Mouse (Mus musculus) lung, postnatal 14 days (tissue): ENCODE data around the gene Fus.

Experiments used
- DNase-seq: peaks from one replicate; pipeline ENCODE4 v3.0.0; 2021

Gene Fus

GRCm38 (mm10) chr7:127946470-127947023, 20.7 kb upstream of the Fus start, which contains the start of gene Prss36:
TSS of gene Prss36 (minus strand) at chr7:127946725.
- no peak for DNase-seq

GRCm38 (mm10) chr7:127952864-127953581, 14.2 kb upstream of the Fus start:
- DNase-seq: no peak

- DNase-seq: no peak
Measured at GRCm38 (mm10) chr7:127959364-127959763, 7.9 kb upstream of the Fus start.

GRCm38 (mm10) chr7:127966371-127966918, 812 bp upstream of the Fus start:
- DNase-seq: peak; percentile 6

DNA sequence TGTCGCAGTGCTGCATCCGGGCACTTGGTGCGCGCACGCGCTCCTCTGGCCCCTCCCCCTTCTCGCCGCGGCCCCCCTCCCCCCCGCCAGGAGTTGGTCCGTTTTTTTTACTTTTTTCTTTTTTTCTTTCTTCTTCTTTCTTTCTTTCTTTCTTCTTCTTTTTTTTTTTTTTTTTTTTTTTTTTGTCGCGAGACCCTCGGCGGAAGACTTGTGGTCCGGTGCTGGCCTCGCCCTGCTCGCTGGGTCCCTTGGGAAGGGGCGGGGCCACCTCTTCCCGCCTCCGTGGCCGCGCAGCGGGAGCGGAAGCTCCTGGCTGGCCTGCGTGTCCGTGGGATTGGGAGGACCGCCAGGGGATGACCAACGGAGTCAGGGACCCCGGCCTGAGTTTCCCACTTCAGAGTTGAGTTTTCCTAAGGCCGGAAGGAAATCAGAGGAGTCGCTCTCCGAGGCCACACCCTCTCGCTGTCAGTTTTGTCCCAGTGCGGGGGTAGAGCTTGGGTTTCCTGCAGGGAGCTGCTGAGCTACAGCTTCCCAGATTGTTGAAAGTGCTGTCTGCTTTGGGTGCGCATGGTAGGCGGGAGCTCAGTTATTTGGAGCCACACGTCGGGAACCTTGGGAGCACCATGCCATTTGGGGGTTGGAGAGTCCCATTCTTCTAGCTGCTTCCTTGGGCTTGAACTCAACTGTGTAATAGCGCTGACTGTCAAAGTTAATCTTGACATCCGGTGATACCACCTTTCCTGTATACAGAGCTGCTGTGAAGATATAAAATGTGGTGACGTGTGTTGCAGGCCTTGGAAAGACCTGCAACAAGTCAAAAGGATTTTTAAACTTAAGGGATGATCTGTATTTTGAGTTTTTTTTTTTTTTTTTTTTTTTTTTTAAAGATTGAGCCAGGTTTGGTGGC, 918 bp downstream of the Fus start:
- peak; percentile 79 for DNase-seq

- DNase-seq: no peak
Measured at GRCm38 (mm10) chr7:127974413-127974930, 7.2 kb downstream of the Fus start.

- no peak for DNase-seq
Measured at GRCm38 (mm10) chr7:127978856-127979255, 11.6 kb downstream of the Fus start.

DNA sequence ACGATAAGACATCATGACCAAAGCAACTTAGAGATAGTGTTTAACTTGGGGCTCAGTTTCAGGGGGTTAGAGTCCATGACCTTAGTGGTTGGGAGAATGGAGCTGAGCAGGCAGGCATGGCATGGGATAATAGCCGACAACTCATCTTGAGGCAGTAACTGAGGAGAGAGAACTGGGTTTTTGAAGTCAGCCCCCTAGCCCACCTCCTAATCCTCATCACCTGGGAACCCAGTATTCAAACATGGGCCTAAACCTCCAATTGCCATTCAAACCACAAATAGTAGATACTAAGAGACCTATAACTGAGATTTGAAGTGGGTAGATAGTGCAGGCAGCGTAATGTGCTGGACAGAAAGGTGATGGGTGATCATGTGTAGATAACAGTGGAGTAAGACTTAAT, 13.3 kb downstream of the Fus start:
- no peak for DNase-seq

DNA sequence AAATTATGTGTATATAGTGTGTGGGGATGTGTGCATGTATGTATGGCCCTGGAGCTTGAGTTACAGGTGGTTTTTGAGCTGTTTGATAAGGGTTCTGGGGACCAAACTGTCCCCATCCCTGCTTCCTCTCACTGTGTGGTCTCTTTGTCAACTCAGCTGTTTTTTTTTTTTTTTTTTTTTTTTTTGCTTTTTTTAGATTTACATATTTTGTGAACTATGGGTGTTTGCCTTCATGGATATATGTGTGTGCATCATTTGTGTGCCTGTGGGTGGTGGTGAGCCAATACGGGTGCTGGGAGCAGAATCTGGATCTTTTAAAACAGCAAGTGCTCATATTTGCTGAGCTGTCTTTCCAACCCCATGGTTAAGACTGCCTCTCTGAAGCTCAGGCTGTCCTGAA, 21.6 kb downstream of the Fus start:
- no peak for DNase-seq

- DNase-seq: peak; percentile 86
Measured at GRCm38 (mm10) chr7:127991643-127992487, 24.6 kb downstream of the Fus start.

DNA sequence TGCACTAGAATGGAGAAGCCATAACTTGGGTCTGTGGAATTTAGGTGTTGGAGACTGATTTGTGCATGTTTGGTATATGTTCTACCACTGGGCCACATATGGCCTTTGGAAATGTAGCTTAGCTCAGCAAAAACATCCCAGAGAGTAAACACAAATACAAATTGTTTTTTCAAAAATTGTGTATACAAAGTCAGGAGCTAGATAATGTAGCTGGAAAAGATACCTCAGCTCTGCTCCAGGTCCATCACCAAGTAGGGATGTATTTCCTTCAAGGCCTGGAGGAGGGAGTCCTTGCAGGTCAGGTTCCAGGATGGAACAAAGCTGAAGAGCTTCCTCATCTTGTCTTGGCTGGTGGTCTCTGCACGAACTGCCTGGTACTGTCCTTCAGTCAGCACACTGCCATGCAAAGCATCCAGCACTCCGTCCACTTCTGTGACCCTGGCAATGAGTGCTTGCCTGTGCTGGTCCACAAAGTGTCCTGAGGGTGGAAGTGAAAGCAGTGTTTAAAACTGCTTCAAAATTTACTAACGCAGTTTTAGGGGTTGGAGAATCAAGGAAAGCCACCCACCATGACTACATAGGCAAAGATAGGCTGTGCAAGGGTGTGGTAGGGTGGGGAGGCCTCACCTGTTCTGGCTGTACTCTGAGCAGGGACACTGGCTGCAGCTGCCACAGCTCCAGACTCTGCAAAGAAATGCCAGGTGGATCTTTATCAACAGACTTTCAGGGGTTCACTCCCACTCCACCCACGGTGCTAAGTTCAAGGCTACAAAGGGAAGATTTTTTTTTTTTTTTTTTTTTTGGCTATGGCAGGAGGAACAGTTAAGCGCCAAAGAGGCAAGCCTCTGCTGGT, 25.5 kb downstream of the Fus start:
- DNase-seq: no peak

DNA sequence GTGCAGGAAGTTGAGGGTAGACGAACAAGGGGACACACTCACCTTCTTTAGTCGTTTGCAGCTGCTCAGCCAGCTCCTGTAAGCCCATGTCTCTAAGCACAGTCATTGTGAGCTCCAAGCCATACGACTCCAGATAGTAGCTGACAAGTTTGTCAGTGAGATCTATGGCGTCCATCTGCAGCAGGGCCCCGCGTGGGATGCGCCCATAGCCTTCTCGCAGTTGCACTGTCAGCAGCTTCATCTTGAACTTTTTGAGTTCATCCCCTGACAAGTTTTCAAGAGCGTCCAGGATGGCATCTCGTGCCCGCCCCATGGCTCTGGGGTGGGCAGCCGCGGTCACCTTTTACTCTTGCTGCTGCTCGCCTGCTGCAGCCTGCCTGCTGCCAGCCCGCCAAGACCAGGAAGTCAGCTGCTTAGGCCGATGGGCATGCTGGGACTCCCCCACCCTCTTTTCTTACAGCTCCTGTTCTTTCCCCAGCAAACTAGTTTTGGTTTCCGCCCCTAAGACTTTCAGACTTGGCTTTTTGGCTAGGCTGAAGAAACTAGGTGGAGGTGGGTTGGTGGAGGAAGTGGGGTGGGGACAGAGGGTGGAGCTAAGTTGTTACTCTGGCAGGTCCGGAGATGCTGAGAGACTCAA, 26.2 kb downstream of the Fus start, which contains the start of gene Pycard:
TSS of gene Pycard (minus strand) at position 527 of the 637 bp plus-strand sequence.
- DNase-seq: peak; percentile 41

- DNase-seq: no peak
Measured at GRCm38 (mm10) chr7:127999436-127999835, 32.2 kb downstream of the Fus start.

GRCm38 (mm10) chr7:128000068-128000950, 33.1 kb downstream of the Fus start:
- no peak for DNase-seq

- DNase-seq: no peak
Measured at GRCm38 (mm10) chr7:128003098-128003497, 35.8 kb downstream of the Fus start.

DNA sequence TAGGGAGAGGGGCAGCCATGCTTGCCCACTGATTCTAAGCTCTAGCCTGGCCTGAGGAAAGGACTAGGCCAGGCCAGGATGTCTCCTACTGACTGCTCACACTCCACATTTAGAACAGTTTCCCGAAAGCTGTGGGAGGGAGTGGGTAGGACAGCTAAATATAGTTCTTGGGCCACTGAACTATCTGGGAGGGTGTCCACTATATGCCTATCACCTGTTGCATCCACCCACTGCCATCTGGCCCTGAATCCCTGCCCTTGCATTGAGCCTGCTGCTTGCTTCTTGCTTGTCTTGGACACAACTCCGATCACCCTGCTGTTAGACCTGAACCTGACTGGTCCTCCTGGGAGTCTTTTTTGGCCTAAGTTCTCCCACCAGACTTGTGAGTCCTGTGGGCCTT, 36.4 kb downstream of the Fus start, which contains the start of gene Trim72:
TSS of gene Trim72 (plus strand) at position 262 of the 400 bp plus-strand sequence.
- DNase-seq: no peak

- DNase-seq: no peak
Measured at GRCm38 (mm10) chr7:128004150-128004486, 36.9 kb downstream of the Fus start.

- peak; percentile 25 for DNase-seq
Measured at GRCm38 (mm10) chr7:128004487-128005362, 37.5 kb downstream of the Fus start.
